Mouse (Mus musculus) frontal cortex, adult (tissue): ENCODE data around the gene Gse1.

Experiments used
- ATAC-seq: cut with Nextera tagmentation; 2 replicates; pipeline ENCODE4 v1.9.2; 2017; ENCODE audit warnings: mild to moderate bottlenecking, moderate library complexity, mixed read lengths; ENCODE audit not compliant: low TSS enrichment

Gene Gse1

DNA sequence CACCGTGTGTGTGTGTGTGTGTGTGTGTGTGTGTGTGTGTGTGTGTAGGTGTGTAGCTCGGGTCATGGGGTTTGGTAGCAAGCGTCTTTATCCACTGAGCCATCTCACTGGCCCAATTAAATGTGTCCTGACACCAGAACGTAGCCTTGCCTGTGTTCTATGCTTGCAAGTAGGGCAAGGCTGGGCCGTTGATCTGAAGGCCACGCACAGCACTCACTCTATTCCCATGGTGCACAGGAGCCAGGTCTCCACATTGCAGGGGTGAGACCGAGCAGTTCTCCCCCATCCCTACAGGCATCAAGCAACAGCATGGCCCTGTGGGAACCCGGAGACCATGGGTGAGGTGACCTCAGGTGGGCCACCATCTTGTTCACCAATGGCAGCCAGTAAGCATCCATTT lies 194.0 kb downstream of the Gse1 start:
- ATAC-seq, result no peak

GRCm38 (mm10) chr8:120423576-120423975 lies 195.3 kb downstream of the Gse1 start:
- ATAC-seq, result no peak

GRCm38 (mm10) chr8:120424829-120425198 lies 196.6 kb downstream of the Gse1 start:
- peak; percentile 8; the same call in 1 of the 2 replicates for ATAC-seq

DNA sequence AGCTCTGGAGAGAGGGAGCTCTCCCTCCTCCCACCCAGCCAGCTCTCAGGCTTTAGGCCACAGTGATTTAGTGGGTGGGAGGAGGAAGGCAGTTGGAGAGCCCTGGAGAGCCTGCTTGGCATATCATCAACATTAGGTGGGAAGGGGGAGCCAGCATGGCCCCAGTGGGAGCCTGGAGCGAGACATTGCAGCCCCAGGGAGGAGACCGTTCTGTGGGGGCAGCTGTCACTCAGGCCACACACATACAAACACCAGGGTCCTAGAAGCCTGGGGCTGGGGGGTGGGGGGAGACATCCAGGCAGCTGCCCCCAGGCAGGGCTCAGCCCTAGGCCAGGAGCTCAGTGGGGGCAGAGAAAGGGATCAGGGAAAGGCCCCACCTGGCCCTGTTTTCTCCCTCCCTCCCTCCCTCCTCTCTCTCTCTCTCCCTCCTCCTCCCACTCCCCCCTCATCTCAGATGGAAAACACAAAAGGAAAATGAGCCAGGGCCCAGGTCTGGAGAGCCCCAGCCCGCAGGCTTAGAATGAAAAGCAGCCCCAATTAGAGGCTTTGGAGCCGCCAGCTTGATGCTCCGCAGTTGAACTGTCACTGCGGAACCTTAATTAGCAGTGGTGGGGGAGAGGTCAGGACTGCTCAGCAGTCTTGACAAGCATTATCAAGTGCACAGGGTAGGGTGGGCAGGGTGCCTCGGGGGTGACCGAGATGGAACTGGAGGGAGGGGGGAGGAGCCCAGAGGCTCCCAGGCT lies 197.1 kb downstream of the Gse1 start:
- ATAC-seq, result peak; percentile 36; the same call in 1 of the 2 replicates

- no peak for ATAC-seq
Observed at GRCm38 (mm10) chr8:120426105-120426504, 197.8 kb downstream of the Gse1 start.

DNA sequence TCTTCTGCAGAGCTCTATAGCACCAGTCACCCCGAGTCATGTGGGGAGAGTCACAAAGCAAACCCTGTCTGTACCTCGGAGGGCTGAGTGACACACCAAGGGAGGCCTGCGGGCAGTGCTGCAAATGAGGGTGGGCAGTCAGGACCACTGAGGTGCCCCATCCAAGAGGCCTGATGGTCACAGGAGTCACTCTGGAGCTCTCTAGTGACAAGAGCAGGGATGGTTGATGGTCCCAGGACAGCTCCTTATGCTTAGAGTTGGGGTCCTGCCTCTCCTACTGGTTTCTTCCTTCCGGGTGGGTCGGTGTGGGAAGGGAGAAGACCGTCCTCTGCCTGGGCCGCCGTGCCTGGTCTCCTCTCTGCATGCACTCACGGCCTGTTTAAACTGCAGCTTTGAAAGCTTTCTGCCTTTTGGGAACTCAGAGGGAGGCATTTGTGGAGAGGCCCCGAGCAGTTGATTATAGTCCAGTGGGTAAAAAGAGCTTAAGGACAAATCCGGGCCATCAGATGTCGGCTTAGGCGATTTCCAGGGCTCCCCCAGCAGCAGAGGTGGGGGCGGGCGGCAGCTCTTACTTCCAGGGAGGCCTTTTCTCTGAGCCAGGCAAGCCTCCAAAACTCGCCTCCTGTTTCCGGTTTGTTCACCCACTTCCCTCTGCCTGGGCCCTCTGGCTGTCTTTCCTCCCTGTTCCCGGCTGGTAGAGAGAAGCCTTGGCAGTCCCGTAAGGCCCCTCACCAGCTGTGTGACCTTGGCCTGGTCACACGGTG lies 198.5 kb downstream of the Gse1 start:
- ATAC-seq, result peak; percentile 75

DNA sequence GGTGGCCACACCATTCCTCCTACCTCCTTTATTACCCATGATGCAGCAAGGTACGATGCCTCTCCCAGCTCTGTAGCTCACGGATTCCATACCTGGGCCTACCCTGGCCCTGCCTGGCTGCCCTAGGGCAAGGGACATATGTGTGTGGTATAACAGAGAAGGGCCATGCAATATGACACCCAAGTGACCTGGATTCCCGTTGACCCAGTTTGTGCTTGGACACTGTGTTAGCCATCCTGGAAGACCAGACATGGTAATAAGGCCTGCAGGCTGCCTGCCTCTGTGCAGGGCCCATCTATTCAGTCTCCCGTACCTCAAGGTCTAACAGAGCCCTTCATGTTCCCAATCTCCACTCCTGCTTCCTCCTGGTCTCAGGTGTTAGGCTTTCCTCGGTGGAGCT lies 200.2 kb downstream of the Gse1 start:
- no peak for ATAC-seq

GRCm38 (mm10) chr8:120429116-120429515 lies 200.9 kb downstream of the Gse1 start:
- no peak for ATAC-seq

DNA sequence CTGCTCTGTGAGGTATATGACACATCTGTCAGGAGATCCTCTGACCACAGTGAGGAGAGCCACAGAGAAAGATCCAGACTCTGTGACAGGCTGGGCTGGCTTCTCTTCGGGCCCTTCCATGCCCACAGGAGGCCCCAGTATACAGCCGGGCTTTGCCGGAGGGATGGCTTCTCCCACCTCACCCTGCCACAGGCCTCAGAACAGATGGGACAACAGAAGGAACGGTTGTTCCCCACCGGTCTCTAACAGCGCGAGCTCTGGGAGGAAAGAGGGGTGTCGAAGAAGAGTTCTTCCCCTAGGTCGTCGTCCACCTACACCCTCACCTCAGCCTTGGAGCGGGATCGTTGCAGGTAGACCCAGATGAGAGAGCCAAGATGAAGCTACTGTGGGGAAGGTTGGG lies 202.8 kb downstream of the Gse1 start:
- ATAC-seq, result no peak

DNA sequence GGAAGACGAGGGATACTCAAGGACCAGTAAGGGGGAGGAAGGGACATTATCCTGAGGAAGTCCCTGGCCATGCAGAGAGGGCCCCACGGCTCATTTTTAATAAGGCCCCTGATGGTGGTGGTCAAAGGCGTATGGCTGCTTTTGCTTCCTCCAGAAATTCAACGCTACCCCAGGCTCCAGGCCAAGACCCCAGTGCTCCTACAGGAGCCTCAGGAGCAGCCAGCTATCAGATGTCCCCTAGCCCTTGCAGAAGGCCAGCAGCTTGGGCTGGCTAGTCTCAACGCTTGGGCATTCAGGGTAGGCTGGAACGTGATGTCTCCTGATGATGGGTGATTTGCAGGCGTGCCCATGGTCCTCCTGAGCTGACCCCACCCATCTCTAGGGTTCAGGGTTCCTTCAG lies 204.2 kb downstream of the Gse1 start:
- no peak for ATAC-seq

DNA sequence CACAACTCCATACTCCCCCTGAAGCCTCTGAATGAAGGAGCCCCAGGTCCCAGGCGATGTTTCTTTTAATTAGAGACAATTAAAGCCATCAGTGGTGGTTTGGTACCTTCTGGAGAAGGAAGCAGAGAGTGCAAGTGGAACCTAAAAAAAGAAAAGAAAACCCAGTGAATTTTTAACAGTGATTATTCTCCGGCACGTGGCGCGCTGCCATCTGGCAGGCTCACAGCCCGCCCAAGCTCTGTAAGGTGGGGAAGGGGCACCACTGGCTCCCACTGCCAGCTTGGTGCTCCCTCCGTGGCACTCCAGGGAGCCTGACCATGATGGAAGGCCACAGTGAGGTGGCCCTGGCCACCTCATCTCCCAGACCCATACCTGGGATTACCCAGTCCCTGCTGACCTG lies 204.9 kb downstream of the Gse1 start:
- no peak for ATAC-seq

GRCm38 (mm10) chr8:120433734-120434133 lies 205.5 kb downstream of the Gse1 start:
- ATAC-seq, result no peak

DNA sequence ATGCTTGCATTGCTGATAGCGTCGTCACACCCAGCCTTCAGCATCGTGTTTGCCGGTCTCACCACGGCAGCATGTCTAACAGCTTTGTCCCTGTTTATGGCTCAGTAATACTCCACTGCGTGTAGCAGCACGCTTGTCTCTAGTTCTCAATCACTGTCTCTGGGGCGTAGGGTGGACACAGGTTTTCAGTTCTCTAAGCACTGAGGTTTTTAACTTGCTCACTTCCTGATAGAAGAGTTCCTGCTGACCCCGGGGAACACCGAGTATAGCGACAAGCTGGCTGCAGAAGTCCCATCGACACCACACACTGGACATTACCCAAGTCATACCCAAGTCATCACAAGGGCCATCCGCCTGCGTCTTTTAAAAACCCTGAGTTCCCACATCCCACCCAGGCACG lies 207.5 kb downstream of the Gse1 start:
- no peak for ATAC-seq

GRCm38 (mm10) chr8:120436491-120437030 lies 208.3 kb downstream of the Gse1 start:
- ATAC-seq, result no peak

- peak; percentile 53 for ATAC-seq
Observed at GRCm38 (mm10) chr8:120437207-120437606, 209.0 kb downstream of the Gse1 start.

GRCm38 (mm10) chr8:120437666-120438395 lies 209.6 kb downstream of the Gse1 start:
- peak; percentile 70 for ATAC-seq

GRCm38 (mm10) chr8:120439309-120439708 lies 211.1 kb downstream of the Gse1 start:
- no peak for ATAC-seq

DNA sequence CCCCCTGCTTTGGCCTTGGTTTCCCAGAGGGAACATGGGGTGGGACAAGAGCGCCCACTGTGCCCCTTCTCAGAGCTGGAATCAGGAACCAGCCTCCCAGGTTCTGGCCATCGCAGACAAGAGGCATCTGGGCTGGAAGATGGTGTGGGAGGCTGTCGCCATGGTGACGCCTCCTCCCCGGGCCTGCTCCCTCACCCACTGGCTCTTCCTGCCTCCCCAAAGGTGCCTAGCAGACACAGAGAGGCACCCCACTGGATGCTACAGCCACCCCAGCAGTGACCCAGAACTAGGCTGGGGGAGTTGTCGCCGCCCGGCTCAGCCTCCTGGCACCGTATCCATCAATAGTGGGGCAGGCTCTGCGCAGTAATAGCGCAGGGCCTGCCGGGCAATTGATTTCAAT lies 212.5 kb downstream of the Gse1 start:
- ATAC-seq, result peak; percentile 60

DNA sequence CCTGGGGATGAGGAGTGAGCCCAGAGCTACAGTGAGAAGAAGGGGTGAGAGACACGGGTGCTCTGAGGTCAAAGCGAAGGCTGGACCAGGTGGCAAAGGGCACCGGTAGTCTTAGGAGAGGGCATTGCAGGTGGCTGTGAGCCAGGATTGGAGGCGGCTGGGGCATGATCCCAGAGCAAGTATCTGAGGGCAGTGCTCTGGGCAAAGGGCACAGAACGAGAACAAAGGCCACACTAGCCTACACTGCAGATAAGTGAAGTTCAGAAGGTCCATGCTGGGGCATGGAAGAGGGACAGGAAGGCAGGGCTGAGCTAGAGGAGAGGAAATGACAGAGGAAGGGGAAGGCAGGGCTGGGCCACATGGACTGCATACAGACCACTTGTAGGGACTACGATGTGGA lies 213.4 kb downstream of the Gse1 start:
- no peak for ATAC-seq

DNA sequence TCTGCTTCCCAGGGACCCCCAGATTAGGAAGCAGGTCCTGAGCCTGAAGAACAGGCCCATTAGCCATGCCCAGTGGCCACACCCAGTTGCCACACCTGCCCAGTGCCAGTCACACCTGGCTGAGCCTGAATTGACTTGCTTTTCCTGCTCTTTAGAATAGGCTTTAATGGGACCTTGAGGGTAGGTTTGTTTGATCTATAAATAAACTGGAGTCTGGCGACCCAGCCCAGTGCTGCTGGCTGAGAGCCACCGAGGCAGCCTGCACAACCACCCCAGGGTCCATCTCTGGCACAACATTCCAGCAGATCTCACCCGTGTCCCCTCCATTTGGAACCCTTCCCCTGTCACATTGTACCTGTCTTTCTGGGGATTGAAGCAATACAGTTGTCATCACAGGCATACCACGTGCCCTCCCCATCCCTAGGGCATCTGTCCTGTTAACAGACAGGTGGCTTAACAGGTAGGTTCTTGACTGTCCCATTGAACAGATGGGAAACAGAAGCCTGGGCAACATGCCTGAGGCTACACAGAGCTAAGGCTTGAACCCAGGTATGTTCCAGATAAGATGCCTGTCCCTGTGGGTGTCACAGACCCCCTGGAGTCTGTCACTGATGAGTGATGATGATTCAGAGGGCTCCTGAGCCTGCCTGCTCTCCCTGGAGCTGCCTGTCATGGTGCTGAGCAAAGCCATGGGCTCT lies 214.2 kb downstream of the Gse1 start:
- no peak for ATAC-seq

- ATAC-seq, result no peak
Observed at GRCm38 (mm10) chr8:120445249-120445648, 217.0 kb downstream of the Gse1 start.

DNA sequence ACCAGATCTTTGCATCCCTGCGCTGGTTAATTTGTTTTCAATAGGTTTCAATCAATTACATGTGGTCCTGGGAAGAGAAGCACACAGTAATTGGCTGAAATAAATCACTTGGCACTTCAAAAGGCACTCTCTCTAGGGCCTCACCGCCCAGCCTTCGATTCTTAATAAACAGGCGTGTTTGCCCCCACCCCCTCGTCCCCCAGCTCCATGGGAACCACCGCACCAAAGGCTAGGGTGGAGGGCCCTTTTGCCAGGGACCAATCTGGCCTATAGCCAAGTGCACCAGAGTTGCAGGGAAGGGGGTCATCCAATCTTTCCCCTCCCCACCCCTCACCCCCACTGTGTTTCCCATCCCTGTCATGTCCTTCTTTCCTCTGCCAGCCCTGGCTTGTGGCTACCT lies 219.9 kb downstream of the Gse1 start:
- ATAC-seq, result no peak
